Mouse (Mus musculus) embryo, embryonic 10 days (tissue): Measurements from ENCODE around the gene Thap7.

ENCODE experiments used
- DNase-seq: peaks from one replicate; pipeline ENCODE4 v3.0.0-alpha.2; 2015; ENCODE audit warnings: low spot score

Thap7 gene

DNA sequence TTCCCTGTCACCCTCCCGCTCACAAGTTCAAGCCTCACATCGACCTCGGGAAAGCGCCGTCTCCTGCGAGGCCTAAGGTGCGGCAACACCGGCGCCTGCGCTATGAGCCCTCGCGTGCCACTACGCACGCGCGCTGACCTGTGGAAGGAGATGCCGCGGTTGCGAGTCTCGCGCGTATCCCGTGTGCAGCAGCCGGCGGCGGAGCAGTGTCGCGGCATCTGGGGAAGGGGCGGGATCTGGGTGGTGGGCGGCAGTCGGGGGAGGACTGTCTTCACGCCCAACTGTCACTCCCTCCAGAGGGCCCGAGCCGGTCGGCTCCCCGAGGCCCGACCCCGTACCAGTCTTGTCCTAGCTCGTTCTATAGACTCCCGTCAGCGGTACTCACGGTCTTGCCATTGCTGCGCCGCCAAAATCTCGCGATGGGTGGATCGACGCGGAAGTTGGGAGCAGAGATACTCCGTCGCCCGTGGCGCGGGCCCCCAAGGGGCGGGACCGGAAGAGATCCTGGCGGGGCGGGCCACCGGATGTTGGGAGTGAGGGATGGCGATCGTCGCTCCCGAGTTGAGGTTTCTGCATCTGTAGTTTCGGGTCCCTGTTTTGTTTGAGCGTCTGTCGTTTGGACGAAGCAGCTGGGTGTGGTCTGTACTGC lies at the start of gene Thap7:
Thap7 (minus strand) TSS at position 497 of the 649 bp plus-strand sequence.
- DNase-seq: peak; percentile 98

DNA sequence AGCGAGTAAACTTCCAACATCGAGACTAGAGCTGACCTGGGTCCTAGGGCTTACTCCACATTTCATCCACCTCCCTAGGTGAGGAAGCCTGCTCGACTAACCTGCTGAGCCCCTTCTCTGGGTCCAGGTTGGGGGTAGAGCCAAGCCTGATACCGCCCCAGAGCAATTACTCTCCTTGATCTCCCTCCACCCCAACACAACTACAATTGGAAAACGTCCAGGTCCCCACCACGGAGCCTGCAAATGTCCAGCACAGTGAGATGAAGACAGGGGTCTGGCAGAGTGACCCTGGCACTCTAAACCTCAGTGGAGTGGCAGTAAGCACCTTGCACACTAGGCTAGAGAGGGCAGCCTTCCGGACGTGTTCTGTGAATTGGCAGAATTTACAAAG lies 45.9 kb upstream of the Thap7 start:
- no peak for DNase-seq

DNA sequence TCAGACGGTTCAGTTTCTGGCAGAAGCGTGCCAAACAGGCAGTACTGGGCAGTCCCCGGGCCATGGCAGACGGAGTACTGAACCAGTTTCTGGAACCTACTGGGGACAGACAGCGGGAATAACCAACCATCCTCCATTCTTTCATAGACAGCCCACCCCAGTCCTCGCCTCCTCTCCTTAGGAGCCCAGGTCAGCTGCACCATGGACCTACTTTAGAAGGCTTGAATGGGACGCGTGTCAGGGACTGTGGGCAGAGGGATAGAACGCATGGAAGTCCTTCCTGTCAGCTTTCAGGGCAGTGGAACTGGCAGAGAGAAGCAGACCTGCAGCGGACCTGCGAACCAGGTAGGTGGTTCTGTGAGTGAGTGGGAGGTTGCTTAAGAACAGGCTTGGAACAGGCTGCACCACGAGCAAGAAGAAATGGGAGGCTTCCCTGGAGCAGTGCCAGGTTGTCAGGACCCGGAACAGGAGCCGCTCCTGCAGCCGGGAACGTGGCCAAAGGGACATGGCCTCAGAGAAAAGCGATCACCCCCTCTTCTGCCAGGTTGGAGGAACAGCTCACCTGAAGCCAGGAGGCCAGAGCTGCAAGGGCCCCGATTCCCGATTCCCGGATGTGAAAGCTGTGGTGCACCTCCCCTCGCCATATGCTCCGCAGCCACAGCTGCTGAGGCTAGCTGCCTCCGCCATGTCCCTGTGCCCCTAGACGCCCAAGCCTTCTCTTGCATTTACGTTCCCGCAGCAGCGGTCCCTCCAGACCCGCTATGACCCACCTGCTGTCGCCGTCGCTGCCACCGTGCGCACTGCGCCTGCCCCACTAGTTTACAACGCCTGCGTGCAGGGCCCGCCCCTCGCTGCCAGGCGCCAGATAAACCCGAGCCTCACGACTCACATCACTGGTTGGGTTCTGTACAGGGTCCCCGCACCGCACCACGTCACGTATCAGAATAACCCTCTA lies 45.2 kb upstream of the Thap7 start:
- peak; percentile 42 for DNase-seq

DNA sequence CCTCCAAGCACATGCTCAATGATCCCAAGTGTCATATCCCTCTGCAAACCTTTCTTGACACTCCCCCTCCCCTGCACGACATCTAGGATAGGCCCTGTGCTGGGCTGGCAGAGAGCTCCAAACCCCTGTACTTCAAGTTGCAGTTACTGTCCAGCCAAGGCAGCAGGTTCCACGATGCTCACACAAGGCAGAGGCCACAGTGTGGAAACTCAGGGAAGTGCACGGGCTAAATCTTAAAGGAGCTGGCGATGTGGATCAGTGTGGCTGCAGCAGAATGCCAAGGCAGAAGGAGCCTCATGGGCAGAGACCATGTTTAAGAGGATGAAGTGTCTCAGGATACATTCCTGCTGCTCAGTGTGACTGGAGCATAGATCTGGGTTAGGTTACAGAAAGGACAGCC lies 35.2 kb upstream of the Thap7 start:
- DNase-seq: no peak

DNA sequence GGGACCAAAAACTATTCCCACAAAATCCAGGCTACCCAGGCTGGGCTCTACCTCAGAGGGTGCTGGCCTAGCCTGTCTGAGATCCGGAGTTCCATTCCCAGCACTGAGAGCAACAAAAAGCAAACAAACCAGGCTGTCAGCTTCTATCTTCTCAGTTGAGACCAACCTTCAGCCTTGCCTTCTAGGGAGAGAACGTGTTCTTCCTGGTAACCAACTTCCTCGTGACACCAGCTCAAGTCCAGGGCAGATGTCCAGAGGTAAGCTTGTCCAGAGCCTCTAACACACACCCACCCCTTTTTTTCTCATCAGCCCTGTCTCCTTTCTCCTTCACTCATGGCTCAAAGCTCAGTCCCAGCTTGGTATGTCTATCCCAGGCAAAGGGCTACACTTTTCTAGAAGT lies 33.8 kb upstream of the Thap7 start:
- DNase-seq: no peak

DNA sequence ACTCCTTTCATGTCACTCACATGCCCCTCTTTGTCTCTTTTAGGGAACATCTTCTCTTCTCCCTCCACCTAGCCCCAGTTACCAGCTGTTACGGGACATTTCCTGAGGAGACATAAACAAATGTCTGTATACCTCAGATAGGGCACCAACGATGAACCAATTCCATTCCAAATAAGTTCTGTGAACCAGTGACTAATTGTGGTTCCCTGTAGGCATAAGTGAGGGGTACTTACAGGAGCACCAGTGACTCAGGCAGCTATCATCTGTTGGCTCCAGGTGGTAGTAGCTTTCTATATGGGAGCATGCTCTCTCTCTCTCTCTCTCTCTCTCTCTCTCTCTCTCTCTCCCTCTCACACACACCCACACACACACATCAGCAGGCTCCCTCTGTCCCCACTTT lies 33.3 kb upstream of the Thap7 start:
- no peak for DNase-seq

DNA sequence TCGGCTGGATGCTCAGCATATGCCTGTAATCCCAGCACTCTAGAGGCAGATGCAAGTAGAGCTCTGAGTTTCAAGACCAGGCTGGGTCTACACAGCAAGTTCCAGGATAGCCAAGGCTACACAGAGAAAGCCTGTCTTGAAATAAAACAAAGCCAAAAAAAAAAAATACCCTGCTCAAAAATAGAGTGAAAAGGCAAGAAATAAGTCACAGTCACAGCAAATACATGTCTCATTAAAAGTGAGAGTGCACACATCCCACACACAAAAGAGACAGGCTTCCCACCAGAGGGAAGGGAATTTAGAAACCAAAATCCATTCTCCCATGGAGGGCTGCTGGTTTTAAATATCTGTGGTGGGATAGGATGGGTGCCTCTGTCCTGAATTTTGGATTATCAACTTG lies 32.6 kb upstream of the Thap7 start:
- no peak for DNase-seq

DNA sequence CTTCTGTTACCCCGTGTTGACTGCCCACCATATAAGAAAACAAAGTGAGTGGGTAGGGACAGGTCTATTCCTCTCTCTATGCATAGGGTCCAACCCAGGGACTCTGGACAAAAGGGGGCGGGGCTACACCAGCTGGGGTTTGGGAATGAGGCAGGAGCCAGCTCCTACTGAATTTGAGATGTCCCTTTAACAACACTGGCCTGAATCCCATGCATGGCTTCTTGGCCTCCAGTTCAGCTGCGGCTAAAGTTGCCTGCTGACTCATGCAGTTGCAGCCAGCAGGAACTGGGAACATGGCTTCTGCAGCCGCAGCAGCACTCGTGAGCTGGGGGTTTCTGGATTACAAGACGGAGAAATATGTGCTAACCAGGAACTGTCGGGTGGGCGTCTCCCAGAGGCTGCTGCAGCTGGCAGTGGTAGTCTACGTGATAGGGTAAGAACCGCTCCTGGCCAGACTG lies 30.8 kb upstream of the Thap7 start, which contains the start of gene P2rx6:
P2rx6 (plus strand) TSS at position 135 of the 458 bp plus-strand sequence.
- peak; percentile 55 for DNase-seq

DNA sequence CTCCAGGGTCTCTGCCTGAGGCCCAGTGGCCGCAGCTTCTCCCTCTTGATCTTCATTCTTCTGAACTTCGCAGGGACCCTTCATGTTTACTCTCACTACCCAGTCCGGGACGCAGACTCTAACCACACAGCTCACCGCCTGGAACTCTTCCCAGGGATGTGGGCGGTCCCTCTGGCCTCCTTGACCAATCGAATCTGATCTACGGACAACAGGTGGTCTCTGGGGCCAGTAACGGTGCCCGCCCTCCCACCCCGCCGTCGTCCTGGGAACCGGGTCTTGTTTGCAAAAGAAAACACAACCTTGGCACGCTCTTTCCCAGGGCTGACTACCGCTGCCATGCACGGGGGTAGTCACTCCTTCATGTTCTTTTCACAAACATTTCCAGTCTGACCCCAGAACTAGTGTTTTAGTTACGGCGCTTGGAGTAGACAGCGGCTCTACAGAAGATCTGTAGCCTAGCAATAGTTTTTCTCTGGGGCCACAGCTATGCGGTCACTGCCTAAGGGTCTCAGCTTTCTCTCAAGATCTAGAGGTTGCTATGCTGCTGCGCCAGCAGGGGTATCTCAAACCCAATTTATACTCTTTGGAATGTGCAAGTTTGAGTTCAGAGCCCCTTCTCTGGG lies 30.3 kb upstream of the Thap7 start, which contains the start of gene Lrrc74b:
Lrrc74b (minus strand) TSS at position 120 of the 623 bp plus-strand sequence.
- DNase-seq: peak; percentile 87

DNA sequence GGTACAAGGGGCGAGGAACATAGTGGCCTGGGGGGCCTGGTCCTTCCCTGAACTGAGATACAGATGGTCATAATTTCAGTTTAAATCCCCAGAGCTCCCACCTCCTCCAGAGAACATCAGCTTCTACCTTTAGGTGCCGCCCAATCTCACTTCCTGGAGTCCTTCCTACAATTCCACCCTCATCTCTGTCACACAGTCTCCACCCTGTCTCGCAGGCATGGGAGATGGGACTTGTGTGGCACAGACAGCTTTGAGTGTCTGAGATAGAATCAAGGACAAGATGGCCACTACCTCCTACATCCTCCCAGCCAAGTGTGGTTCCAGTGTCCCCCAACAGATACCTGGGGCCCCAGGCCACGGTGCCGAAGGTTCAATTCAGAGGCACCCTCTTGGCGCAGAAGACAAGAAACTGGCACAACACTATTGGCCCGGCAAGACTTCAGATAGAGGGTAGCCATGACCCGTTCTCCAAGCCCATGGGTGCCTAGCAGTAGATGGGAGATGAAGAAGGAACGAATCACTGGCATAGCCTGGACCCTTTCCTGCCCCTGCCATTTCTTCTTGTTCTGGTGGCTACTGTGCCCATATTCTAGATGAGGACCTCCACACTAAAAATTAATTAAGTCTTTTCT lies 28.6 kb upstream of the Thap7 start:
- DNase-seq: no peak

DNA sequence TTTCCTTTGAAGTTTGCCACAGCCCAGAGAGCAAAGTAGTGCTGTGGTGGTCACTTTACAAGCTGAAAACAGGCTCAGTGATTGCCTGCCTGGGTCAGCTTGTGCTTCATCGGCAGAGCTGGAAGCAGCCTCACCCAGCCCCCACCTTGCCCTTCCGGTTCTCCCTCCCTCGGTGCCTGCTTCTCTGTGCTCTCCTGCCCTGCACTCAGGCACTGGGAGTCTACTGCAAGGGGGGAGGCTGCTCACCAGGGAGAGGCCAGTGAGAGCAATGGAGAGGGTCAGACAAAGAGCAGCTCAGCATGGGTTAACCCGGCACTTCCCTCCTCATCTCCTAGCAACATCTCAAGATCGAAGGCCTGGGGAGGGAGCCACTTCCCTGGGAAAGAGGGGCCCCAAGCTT lies 27.9 kb upstream of the Thap7 start:
- DNase-seq: peak; percentile 57

DNA sequence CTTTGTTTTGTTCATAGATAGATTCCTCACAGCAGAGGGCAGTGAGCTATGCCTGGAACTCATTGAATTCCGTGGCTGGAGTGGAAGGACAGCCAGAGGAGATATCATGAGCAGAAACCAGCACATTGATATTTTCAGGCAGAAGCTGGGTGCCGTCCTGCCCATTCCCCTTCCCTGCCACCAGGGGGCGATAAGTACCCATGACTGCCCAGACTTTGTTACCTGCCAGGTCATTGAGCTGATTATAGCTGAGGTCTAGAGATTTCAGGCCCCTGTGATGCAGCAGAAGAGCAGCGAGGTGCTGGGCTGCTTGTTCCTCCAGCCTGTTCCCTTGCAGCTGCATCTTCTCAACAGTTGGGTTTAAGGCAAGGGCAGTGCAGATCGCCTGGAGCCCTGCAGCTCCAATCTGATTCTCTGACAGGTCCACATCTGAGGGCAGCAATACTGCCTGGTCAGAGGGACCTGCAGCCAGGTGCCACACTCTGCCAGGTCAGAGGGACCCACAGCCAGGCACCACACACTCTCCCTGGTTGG lies 27.1 kb upstream of the Thap7 start:
- peak; percentile 83 for DNase-seq

DNA sequence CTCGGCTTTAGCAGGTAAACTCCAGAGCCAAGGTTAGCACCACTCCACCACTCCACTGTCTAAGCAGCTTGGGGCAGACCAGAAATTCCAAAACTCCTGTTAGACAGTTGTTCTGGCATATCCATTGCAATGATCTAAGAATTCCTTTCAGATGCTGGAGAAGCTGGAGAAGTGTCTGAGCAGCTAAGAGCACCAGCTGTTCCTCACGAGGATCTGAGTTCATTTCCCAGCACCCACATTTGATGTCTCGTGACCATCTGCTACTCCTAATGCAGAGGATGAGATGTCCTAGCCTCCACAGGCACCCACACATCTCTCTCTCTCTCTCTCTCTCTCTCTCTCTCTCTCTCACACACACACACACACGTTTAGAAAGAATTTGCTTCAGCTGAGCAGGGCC lies 26.0 kb upstream of the Thap7 start:
- DNase-seq: no peak

DNA sequence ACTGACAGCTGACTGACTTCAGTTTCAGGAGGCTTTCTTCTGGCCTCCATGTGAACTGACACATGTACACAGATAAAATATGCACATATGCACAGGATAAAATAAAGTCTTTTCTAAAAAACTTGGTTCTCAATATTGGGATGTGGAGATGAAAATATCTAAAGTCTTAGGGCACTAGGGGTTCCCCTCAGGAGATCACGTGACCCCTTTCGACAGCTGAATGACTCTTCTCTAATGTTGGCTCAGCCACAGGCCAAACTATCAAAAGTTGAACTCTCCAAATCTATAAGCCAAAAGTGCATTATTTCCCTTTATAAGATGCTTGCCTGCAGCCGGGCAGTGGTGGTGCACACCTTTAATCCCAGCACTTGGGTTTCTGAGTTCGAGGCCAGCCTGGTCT lies 25.2 kb upstream of the Thap7 start:
- no peak for DNase-seq

DNA sequence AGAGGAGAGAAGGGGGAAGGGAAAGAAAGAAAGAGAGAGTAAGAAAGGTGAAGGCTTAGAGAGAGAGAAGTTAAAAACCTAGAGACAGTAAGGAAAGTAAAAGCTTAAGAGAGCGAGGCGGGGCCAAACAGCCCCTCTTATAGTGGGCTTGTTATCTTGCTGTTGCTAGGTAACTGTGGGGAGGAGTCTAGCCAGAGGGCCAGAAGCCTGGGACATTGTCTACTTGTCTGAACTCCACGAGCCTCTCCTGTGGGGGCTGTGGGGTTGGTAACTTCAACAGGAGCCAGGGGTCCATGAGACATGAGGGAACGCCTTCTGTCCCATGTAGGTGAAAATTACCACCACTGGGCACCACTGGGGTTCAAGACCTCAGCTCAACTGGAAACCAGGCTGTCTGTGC lies 23.8 kb upstream of the Thap7 start:
- DNase-seq: peak; percentile 39

DNA sequence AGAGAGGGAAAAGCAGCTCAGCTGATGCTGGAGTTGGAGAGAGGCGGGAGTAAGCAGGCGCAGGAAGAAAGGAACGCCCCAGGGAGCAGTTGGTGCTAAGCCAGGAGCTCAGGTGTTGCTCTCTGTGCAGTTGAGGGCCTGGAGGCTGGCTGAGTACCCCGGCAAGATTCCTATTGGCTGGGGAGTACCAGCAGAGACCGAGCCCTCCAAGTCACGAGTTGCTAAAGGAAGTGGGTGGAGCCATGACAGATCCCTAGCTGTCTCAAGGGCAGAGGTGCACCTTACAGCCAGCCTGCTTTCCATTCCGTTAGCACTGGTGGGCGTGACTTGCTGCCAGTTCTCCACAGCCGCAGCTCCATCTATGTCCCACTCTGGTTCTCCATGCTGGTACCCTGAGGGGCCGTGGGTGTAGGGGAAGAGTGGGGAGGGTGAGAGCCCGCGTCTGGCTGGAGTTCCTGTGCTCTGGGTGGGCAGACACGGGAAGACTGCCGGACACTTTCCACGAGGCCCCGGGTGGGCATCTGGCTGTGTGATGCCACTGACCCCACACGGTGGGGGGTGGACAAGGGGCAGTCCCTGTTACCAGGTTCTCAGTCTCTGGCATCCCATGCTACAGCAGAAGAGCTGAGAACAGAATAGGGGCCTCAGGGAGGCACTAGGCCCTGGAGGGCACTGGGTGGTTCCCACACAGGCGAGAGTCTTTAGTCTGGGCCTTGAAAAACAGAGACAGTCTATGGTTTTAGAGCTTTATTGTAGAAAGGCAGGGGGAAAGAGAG lies 23.2 kb upstream of the Thap7 start:
- DNase-seq: peak; percentile 84

DNA sequence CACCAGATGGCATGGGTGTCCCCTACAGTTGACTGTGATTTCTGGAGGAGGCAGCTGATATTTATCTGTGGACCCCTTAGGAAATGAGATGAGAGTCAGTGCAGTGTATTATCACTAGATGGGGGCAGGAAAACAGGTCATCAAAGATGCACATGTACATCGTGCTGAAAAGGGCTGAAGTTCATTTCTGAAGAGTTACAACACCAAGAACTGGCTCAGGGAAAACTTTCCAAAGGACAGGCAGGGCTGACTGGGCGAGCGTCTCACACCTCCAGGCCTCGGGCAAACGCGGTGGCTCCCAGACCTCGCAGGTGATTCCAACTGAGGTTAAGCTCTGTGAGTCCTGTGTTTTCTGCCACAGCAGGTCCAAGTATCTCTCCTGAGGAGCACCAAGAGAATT lies 21.9 kb upstream of the Thap7 start:
- no peak for DNase-seq

DNA sequence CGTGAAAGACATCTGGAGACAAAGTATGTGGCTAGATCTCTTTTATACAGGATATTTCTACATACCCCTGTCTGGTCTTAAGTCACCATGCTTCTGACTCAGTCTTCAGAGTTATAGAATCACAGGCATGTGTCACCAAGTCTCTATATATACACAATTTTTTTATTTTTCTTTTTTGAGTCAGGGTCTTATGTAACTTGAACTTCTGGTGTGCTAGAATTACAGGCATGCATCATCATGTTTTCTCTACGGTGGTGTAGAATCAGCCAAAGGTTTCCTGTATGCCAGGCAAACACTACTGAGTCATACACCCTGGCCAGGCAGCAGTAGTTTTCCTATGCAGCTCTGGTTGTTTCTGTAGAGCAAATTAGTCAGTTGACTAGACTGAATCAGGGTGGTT lies 11.7 kb upstream of the Thap7 start:
- DNase-seq: no peak

DNA sequence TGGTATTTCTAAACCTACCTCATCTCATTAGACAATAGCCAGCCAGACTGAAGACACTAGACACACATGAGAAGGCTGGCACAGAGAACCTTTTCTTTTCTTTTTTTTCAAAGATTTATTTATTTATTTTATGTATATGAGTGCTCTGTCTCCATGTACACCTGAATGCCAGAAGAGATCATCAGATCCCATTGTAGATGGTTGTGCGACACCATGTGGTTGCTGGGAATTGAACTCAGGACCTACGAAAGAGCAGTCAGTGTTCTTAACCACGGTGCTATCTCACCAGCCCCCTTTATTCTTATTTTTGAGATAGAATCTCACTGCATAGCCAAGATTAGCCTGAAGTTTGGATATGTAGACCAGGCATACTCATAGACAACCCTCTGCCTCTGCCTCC lies 5.6 kb upstream of the Thap7 start:
- no peak for DNase-seq

DNA sequence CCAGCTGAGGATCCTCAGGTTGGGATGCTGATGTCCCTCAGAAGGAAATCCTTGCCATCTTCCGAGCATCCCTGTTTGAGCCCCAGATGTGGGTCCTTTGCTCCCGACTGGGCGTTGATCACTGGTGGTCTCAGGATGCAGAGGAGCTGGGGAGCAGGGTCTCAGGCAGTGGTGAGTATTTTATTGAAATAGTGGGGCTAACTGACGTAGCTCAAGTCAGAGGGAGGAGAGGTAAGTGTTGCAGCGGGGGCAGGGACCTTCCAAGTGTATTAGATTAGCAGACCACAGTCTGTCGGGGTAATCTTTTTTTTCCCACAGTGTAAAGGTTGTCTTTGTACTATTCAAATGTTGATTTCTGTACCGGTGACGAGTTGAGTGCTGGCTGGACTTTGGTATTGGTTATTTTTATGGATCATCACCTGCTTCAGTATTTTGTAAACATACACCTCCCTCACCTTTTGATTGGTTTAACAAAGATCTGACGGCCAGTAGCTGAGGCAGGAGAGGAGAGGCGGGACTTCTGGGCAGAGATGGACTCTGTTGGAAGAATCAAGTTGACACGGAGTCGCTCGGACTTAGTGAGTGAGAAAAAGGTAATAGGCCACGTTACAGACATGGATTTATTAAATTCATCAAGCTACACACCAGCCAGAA lies 1.9 kb upstream of the Thap7 start:
- DNase-seq: no peak

DNA sequence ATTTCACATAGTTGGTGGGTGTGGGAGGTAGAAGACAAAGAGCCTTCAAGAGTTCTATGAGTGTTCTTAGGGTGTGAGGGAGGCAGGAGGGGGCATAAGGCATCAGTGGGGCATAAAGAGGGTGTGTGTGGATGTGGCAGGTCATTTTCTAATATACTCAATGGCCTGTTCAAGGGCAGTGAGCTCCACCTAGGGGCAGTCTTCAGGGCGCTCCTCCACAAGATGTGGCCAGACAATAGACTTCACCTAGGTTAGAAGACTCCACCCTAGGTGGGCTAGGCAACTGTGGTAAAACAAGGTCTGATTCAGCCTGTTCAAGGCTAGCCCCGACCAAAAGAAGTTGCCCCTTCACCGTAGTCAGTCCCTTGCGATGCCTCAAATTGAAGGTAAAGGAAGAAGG lies 1.3 kb upstream of the Thap7 start:
- DNase-seq: peak; percentile 48
